Mouse (Mus musculus) cerebellum, postnatal 14 days (tissue): ENCODE data around the gene Lrrc8c.
"Not testable (repeated sequence)": the region's sequence is repeated elsewhere in the genome, so short reads cannot be mapped to it uniquely, and the experiment has no call there.

Source experiments
- DNase-seq, 2 experiments: peaks; one replicate each; pipeline ENCODE4 v3.0.0; 2021; ENCODE audit warnings: mixed read lengths in 2 of 2

The Lrrc8c gene

GRCm38 (mm10) chr5:105605736-105606135 lies 86.5 kb downstream of the Lrrc8c start:
- no peak for DNase-seq

DNA sequence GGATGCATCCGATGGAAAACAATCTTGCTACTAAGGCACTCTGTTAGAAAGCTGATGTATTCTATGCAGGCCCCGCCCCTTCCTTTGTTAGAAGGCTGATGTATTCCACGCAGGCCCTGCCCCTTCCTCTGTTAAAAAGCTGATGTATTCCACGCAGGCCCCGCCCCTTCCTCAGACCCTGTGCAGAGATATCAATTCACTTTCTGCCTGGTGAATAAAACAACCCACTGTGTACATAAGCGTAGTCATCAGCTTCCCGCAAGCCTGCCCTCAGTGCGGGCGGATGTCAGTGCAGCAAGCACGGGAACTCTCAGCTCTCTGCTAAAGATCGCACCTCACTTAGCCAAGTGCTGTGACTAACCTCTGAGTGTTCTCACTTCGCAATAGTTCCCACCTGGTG lies 90.5 kb downstream of the Lrrc8c start:
- DNase-seq = no peak

- DNase-seq = no peak
Observed at GRCm38 (mm10) chr5:105613002-105613401, 93.8 kb downstream of the Lrrc8c start.

GRCm38 (mm10) chr5:105614000-105614399 lies 94.8 kb downstream of the Lrrc8c start:
- no peak for DNase-seq

- no peak for DNase-seq
Observed at GRCm38 (mm10) chr5:105614682-105615434, 95.7 kb downstream of the Lrrc8c start.

- no peak for DNase-seq
Observed at GRCm38 (mm10) chr5:105615871-105616454, 96.8 kb downstream of the Lrrc8c start.

DNA sequence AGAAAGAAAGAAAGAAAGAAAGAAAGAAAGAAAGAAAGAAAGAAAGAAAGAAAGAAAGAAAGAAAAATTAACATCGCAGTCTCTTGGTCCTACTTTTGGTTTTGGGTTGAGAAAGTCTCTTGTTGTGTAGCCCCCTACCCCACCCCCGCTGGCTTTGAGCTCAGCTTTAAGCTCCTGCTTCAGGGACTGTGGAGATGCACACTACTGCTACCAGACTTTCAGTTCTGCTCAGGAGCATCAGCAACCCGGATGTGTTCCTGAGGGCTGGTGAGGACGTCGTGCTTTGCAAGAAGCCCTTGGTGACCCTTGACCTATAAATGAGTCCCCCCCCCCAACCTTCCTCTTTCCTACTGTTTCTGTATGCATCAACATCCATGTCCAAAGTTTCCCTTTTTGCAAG lies 97.3 kb downstream of the Lrrc8c start:
- no peak for DNase-seq

DNA sequence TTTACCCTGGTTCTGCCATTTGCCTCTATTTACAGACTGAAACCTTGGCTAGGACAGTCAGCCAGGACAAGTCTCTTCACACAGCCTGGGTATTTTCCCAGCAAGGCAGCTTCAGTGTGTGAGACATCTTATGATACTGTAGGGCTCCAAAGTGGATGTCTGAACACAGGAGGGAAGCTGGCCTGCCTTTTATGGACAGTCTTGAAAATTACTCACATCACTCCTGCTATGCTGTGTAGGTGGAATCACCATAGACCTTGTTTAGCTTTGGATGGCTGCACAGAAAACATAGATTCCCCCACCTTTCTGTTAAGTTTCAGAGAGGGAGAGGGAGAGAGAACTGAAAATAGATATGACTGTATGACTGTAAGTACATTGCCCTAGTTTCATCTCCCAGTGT lies 99.3 kb downstream of the Lrrc8c start:
- DNase-seq = no peak

DNA sequence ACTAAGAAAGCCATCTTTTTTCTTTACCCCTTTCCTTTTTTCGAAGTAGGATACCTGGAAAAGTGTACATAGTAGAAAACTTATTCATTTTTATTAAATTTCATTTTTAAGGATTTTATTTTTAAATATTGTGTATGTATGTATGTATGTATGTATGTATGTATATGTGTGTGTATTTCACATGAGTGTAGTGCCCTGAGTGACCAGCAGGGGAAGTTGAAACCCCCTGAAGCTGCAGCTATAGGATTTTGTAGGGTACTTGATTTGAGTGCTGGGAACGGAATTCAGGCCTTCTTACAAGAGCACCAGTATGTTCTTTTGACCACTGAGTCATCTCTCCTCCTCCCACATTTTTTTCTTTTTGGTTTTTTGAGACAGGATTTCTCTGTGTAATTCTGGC lies 100.5 kb downstream of the Lrrc8c start:
- no peak for DNase-seq

- no peak for DNase-seq
Observed at GRCm38 (mm10) chr5:105620505-105621116, 101.4 kb downstream of the Lrrc8c start.

GRCm38 (mm10) chr5:105623074-105623713 lies 104.0 kb downstream of the Lrrc8c start:
- no peak for DNase-seq

- DNase-seq = no peak
Observed at GRCm38 (mm10) chr5:105624257-105624656, 105.1 kb downstream of the Lrrc8c start.

DNA sequence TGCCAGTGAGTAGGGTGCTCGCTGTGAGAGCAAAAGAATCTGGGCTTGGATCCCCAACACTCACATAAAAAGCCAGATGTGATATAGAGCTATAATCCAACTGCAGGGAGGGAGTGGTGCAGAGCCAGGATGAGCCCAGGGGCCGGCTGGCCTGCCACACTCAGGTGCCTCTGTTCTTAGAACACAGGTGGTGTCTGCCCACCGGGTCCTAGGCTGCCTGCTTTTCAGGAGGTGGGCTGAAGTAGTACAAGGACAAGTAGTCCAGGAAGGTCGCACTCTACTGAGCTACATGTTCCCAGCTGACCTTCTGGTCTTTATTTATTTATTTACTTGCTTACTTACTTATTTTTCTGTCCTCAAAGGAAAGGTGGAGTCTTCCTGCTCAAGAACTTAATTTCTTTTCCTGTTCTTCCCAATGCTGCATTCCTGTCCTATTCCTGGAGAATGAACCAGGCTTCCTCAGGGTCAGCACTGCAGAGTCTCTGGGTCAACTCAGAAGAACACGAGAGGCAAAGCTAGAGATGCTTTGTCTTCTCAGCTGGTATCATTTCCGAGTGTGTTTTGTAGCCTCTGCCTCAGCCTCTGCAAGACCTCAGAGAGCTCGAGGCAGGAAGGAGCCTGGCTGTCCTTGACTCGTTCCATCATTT lies 106.4 kb downstream of the Lrrc8c start:
- DNase-seq = no peak

- no peak for DNase-seq
Observed at GRCm38 (mm10) chr5:105626355-105626754, 107.2 kb downstream of the Lrrc8c start.

GRCm38 (mm10) chr5:105627093-105627492 lies 107.9 kb downstream of the Lrrc8c start:
- DNase-seq = no peak

GRCm38 (mm10) chr5:105629955-105630354 lies 110.8 kb downstream of the Lrrc8c start:
- no peak for DNase-seq

- DNase-seq = no peak
Observed at GRCm38 (mm10) chr5:105632066-105632465, 112.9 kb downstream of the Lrrc8c start.

GRCm38 (mm10) chr5:105635576-105635975 lies 116.4 kb downstream of the Lrrc8c start:
- DNase-seq = no peak

DNA sequence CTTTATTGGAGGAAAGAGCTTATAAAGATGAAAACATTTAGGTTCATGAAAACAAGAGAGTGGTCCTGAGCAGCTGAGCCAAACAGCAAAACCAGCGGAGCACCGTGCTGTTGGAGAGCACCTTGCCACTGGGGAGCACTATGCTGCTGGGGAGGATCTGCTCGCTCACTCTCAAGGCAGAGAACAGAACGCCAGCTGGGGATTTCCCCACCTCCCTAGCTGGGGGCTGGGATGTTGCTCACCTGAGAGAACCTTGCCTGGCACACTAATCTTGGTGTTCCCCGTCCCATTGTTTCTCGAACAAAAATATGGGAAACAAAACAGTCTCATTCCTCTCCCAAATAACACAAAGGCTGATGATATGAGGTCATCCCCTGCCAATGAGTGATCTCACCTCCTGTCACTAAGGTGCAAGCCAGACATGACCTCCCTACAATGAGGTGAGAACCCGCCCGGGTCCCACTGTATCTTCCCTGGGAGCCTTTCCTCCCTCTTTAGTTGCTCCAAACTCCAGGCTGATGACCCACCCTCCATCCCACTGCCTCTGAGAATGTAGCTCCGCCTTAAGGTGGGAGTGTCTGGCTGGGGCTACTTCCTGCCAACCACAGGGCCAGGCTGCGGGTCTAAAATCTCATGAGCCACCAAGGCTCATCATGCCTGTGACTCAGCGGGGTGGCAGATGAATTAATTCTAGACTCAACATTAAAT lies 117.5 kb downstream of the Lrrc8c start:
- DNase-seq = no peak

GRCm38 (mm10) chr5:105638266-105638665 lies 119.1 kb downstream of the Lrrc8c start:
- DNase-seq = not testable (repeated sequence)

GRCm38 (mm10) chr5:105638916-105639315 lies 119.7 kb downstream of the Lrrc8c start:
- DNase-seq = no peak

DNA sequence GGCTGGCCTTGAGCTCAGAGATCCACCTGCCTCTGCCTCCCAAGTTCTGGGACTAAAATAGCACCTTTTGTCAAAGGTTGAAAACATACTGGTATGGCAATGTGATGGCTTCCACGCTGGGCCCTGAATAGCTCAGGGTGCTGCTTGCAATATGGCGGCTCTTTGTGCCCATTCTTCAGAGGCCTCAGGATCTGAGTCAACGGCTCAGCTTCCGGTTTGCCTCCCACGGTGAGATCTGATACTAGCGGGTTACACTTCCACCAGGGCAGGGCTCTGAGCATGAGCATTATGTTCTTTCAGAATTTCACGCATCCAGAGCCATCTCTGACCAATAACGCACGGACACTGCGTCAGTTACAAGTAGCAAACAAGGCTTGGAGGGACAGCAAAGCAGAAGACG lies 120.2 kb downstream of the Lrrc8c start:
- no peak for DNase-seq

GRCm38 (mm10) chr5:105642517-105642916 lies 123.3 kb downstream of the Lrrc8c start:
- DNase-seq = no peak
